Mouse (Mus musculus) Muller cell, postnatal 12 days (primary cell): ENCODE results near the gene Sgms1.
A peak's percentile ranks its signal among the peaks of the same experiment; 100 is the strongest.

ENCODE experiments used
- DNase-seq: peaks from one replicate; pipeline ENCODE4 v3.0.0-alpha.2; 2015; ENCODE audit errors: inconsistent ontology term

The Sgms1 gene

DNA sequence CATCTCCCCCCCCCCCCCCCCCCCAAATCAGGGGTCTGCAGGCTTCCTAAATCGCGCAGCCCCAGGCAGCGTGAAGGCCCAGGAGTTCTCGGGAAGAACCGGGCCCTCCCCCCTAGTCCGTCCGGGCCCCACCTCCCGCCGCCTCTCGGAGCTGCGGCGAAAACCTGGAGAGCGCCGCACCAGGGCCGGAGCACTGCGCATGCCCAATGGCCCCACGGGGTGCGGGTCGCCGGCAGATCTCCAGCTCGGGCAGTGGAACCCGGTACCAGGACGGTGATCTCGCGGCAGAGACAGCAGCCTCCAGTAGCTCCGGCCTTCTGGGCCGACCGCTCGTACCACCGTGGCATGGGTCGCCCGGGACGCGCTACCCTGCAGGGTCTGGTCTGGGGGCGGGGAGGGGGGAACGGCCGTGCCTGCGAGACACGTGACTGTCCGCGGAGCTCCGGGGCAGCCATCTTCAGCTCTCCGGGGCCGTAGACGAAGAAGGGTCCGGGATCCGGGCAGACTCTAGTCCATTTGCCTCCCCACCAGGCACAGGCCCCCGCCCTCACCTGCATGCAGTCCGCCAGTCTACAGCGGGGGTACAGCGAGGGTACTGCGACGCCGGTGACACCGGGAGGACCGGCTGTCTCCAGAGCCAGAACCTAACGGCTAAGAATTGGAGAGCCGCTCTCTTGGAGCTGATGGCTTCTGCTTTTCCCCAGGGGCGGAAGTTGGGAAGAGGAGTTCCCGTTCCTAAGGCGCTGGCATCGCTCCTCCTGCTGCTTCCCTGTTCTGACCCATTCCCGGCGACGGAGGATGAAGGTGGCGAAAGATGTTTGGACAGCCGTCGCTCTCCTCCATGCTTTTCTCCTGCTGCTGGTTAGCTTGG, at the start of gene Sgms1:
Sgms1 (minus strand) TSS at position 714 of the 871 bp plus-strand sequence.
- peak; percentile 98 for DNase-seq

GRCm38 (mm10) chr19:32425856-32426255, 36.3 kb upstream of the Sgms1 start:
- DNase-seq = no peak

DNA sequence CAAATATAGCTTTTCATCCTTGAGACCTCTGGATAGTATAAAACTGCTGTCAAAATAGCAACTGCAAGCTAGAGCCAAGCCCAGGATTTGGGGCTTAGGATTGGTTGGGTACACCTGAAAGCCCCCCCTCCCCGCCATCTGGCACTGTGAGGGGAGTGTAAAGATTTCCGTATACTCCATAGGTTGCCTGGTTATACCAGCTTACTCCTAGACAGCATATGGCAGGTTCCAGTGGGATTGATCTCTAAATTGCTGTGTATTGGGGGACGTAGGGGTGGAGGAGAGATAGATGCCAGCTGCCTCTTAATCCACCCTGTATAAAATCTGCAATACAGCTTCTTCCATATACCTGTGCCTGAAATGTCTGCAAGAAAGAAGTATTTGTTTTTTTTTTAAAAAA, 35.2 kb upstream of the Sgms1 start:
- DNase-seq = no peak

GRCm38 (mm10) chr19:32419069-32419468, 29.6 kb upstream of the Sgms1 start:
- DNase-seq = no peak

- peak; percentile 58 for DNase-seq
These were observed 27.3 kb upstream of the Sgms1 start for GRCm38 (mm10) chr19:32416692-32417317.

GRCm38 (mm10) chr19:32409603-32410360, 20.3 kb upstream of the Sgms1 start:
- DNase-seq = no peak

GRCm38 (mm10) chr19:32406717-32407116, 17.2 kb upstream of the Sgms1 start:
- DNase-seq = no peak

GRCm38 (mm10) chr19:32404386-32404785, 14.9 kb upstream of the Sgms1 start:
- DNase-seq = no peak

DNA sequence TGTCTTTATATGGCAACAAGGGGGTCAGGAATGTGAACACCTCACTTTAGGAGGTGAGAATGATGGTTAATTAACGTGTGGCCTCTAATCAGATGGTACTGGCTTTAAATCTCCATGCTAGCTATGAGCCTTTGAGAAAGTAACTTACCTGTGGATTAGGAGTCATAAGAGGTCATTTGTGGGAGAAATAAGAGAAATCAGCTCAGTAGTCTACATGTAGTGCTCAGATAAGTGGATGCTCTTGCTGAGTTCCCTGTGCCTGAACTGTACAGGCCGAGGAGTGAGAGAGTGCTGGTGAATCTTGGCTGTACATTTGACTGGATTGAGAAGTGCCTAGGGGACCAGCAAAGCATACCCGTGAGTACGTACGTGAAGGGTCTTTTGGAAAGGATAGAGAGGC, 14.3 kb upstream of the Sgms1 start:
- no peak for DNase-seq

GRCm38 (mm10) chr19:32398491-32398890, 9.0 kb upstream of the Sgms1 start:
- no peak for DNase-seq

DNA sequence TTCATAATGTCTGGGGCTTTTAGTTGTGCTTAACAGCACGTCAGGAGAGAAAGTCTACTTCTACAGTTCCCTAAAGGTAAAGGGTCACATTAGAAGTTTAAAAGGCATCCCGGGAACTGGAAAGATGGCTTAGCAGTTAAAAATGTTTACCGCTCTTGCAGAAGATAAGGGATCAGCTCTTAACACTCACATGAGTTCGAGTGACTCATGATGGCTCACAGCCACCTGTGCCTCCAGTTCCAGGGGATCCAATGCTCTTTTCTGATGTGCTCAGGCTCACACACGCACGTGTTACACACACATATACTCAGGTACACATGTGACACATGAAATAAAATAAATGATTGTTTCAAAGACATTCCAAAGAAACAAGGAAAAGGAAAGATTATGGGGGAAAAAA, 6.8 kb upstream of the Sgms1 start:
- no peak for DNase-seq

DNA sequence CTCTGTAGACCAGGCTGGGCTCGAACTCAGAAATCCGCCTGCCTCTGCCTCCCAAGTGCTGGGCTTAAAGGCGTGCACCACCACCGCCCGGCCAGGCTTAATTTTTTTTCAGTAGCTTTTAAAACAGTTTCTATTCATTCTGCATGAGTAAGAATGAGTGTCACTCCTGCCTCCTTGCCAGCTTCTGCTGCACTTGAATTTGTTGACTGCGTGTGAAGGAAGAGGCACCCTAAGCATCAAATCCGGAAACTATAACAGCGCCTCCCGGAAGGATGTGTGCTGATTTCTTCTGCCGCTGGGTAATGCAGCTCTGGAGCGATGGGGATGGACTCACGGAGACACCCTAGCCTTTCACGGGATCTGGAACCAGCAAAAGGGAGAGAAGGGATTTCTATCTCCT, 5.3 kb upstream of the Sgms1 start:
- no peak for DNase-seq

DNA sequence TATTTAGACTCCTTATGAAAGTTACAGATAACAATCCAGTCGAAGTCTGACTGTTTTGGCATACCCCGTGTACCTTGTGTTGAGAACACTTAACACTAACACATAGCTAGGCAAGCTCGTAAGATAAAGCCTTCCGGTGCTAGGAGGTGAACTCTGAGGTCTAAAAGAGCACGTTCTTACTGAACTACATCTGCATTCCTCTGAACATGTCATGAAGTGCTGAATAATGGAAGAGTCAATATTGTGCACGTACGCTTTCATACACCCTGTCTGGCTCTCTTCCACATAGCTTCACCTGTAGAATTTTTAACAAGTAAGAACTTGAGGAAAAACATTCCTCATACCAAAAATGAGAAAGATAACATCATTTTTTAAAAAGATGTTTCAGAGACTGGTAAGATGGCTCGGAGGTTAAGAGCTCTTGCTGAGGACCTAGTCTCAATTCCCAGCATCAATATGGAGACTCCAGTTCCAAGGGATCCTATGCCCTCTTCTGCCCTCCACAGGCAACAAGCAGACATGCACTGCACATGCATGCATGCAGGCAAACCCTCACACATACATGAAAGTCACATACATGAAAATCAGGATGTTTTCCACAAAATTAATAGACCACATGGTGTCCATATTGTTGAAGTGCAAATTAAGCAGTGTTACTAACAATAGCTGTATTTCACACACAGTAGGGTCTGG, 4.4 kb upstream of the Sgms1 start:
- no peak for DNase-seq

- DNase-seq = no peak
These were observed 3.7 kb upstream of the Sgms1 start for GRCm38 (mm10) chr19:32393092-32393745.

GRCm38 (mm10) chr19:32391441-32391840, 1.9 kb upstream of the Sgms1 start:
- no peak for DNase-seq

GRCm38 (mm10) chr19:32390116-32390515, 602 bp upstream of the Sgms1 start:
- DNase-seq = no peak

- DNase-seq = peak; percentile 97
These were observed 1.2 kb downstream of the Sgms1 start for GRCm38 (mm10) chr19:32388191-32388921.

- DNase-seq = peak; percentile 65
These were observed 1.9 kb downstream of the Sgms1 start for GRCm38 (mm10) chr19:32387403-32388190.

- DNase-seq = peak; percentile 86
These were observed 2.7 kb downstream of the Sgms1 start for GRCm38 (mm10) chr19:32386556-32387402.
